Mouse (Mus musculus) liver, postnatal 0 days (tissue): Measurements from ENCODE around the gene Ptma. TPM values are rescaled to one million over a fixed set of nuclear protein-coding genes. Genes with fewer than 3 reads are reported as not detected.
"Not testable (repeated sequence)": the region's sequence is repeated elsewhere in the genome, so short reads cannot be mapped to it uniquely, and the experiment has no call there.

ENCODE experiments used
- ATAC-seq: fragments of 200-750 bp; cut with Nextera tagmentation; 2 replicates; pipeline ENCODE4 v1.8.0; 2017; ENCODE audit warnings: mild to moderate bottlenecking, moderate library complexity
- DNase-seq: peaks from one replicate; pipeline ENCODE4 v3.0.0-alpha.2; 2016
- H3K27ac ChIP-seq: fragments of 300-500 bp; sonication (generic); 2 replicates; pipeline ENCODE4 v1.5.1; 2014; ENCODE audit warnings: antibody characterized with exemption, moderate library complexity, mild to moderate bottlenecking, low read depth
- H3K27me3 ChIP-seq: fragments of 300-500 bp; sonication (generic); 2 replicates; pipeline ENCODE4 v1.6.1; 2014; ENCODE audit warnings: low read length, control low read depth, mixed read lengths; ENCODE audit not compliant: insufficient read depth
- H3K36me3 ChIP-seq: fragments of 300-500 bp; sonication (generic); replicated peaks from 2 replicates; pipeline ENCODE4 v1.6.1; 2014; ENCODE audit warnings: mild to moderate bottlenecking, control low read depth, low read length, moderate library complexity, mixed read lengths; ENCODE audit not compliant: insufficient read depth
- H3K4me1 ChIP-seq: fragments of 300-500 bp; sonication (generic); 2 replicates; pipeline ENCODE4 v1.6.1; 2014; ENCODE audit warnings: antibody characterized with exemption, mild to moderate bottlenecking, control low read depth; ENCODE audit not compliant: insufficient read depth
- H3K4me2 ChIP-seq: fragments of 300-500 bp; sonication (generic); 2 replicates; pipeline ENCODE4 v1.6.1; 2014; ENCODE audit warnings: low read depth, mild to moderate bottlenecking, low read length, moderate library complexity, mixed read lengths
- H3K4me3 ChIP-seq: fragments of 300-500 bp; sonication (generic); 2 replicates; pipeline ENCODE4 v1.5.1; 2014; ENCODE audit warnings: low read depth, low read length
- H3K9ac ChIP-seq: fragments of 300-500 bp; sonication (generic); replicated peaks from 2 replicates; pipeline ENCODE4 v1.6.1; 2014; ENCODE audit warnings: mild to moderate bottlenecking, moderate library complexity
- H3K9me3 ChIP-seq: fragments of 300-500 bp; sonication (generic); 2 replicates; pipeline ENCODE4 v1.6.1; 2016; ENCODE audit warnings: mild to moderate bottlenecking, control low read depth, low read length, mixed read lengths
- CTCF ChIP-seq: sonication (generic); IDR thresholded peaks from 2 replicates; pipeline ENCODE4 v1.5.1; 2016; ENCODE audit warnings: antibody characterized with exemption, low read depth
- EP300 ChIP-seq: IDR thresholded peaks from 2 replicates; pipeline ENCODE4 v1.6.1; 2016; ENCODE audit warnings: antibody characterized with exemption, low read depth, mild to moderate bottlenecking
- WGBS: fragments of 180-500 bp; shearing (Covaris S2); extraction: QIAGEN DNeasy Blood & Tissue Kit; methylation state at CpG from one replicate; pipeline ENCODE4 v1.1.7; 2014; ENCODE audit not compliant: insufficient replicate concordance; 5-methylcytosine and 5-hydroxymethylcytosine counted together
- polyA plus RNA-seq: library from polyadenylated mRNA; unstranded; fragments of >200 nt; fragmentation: Nextera tagmentation; extraction: Ambion mirVana; gene quantifications from 2 replicates; pipeline ENCODE4 v1.2.1, GENCODE M21; 2015

The Ptma gene
- polyA plus RNA-seq, 1 experiment from 2014 or later = 799 TPM

- Histone ChIP-seq H3K9ac (no peak overlapping the region), H3K9me3 (no peaks in the 10 kb centered on the region), H3K4me1 (peaks cover 39% of the 10 kb centered on the region), H3K27ac (no peak overlapping the region), H3K36me3 (no peaks in the 10 kb centered on the region), H3K4me2 (no peak overlapping the region), H3K27me3 (no peaks in the 10 kb centered on the region), H3K4me3 (no peak overlapping the region)
- 87% methylated on average over 11 of the region's 11 CpGs for WGBS
- TF ChIP-seq CTCF (no peak), EP300 (no peak)
- DNase-seq = no peak
- no peak for ATAC-seq
Observed at GRCm38 (mm10) chr1:86482288-86482687, 44.2 kb upstream of the Ptma start.

- Histone ChIP-seq H3K27ac (no peak overlapping the region), H3K4me1 (peaks cover 34% of the 10 kb centered on the region), H3K27me3 (no peaks in the 10 kb centered on the region), H3K36me3 (no peaks in the 10 kb centered on the region), H3K4me2 (no peak overlapping the region), H3K4me3 (no peak overlapping the region), H3K9me3 (no peaks in the 10 kb centered on the region), H3K9ac (no peak overlapping the region)
- TF ChIP-seq EP300 = no peak
- ATAC-seq = no peak
- no peak for DNase-seq
- 81% methylated on average over 1 of the region's 1 CpGs for WGBS
Observed at GRCm38 (mm10) chr1:86482761-86483160, 43.8 kb upstream of the Ptma start.

DNA sequence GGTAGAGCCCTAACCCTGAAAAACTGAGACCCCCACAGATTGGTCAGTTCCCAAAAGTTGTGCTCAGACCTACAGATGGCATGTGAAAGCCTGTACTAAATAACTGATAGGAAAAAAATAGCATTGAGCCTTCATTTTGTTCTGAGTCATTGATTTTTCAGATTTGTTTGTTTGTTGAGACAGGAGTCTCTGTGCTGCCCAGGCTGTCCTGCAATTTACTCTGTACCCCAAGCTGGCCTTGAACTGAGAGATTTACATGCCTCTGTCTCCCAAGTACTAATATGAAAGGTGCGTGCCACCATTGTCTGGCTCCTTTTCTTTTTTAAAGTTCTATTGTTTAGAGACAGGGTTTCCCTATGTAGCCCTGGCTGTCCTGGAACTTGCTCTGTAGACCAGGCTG lies 41.2 kb upstream of the Ptma start:
- no peak for DNase-seq
- Histone ChIP-seq H3K4me1 (peaks cover 33% of the 10 kb centered on the region), H3K27ac (no peak overlapping the region), H3K9me3 (no peaks in the 10 kb centered on the region), H3K4me3 (no peak overlapping the region), H3K4me2 (no peak overlapping the region), H3K9ac (no peak overlapping the region), H3K36me3 (no peaks in the 10 kb centered on the region), H3K27me3 (no peaks in the 10 kb centered on the region)
- no peak for ATAC-seq
- TF ChIP-seq CTCF = no peak
- TF ChIP-seq EP300 = no peak
- WGBS = 87% methylated on average over 1 of the region's 1 CpGs

GRCm38 (mm10) chr1:86485858-86486257 lies 40.7 kb upstream of the Ptma start:
- ATAC-seq, H3K9me3 ChIP-seq, DNase-seq, H3K36me3 ChIP-seq, H3K27ac ChIP-seq, H3K9ac ChIP-seq, H3K4me2 ChIP-seq, H3K4me3 ChIP-seq, H3K27me3 ChIP-seq: not testable (repeated sequence)
- H3K4me1 ChIP-seq = peaks cover 33% of the 10 kb centered on the region
- WGBS = 97% methylated on average over 5 of the region's 6 CpGs

DNA sequence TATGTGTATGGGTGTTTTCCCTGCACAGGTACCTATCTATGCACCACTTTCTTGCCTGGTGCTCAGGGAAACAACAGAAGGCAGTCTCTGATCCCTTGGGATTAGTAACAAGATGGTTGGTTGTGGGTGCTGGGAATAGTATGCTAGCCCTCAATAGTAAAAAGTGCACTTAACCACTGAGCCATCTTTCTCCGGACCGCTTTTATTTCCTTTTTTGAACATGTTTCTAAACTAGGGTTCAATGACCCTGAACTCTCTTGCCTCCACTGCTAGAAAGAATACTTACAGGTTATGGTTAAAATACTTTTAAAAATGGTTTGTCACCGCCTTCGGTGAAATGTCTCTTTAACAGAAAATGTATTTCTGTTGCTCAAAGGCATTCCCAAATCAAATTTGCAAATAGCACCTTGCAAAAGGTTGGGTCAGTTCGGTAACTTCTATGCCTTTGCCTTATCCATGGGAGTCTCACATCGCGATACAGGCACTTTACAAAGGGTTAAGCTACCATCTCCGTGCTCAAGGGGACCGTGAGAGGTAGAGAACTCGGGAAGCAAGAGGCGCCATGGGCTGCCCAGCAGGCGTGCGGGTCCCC lies 39.7 kb upstream of the Ptma start:
- 0 out of 2 replicates have a peak, but pooled peaks have one; percentile 1 for TF ChIP-seq CTCF
- no peak for TF ChIP-seq EP300
- no peaks in the 10 kb centered on the region for H3K9me3 ChIP-seq
- no peak; the same call in 1 of the 2 replicates for ATAC-seq
- peak overlapping the region; percentile 81 for H3K9ac ChIP-seq
- peaks cover 29% of the 10 kb centered on the region for H3K4me1 ChIP-seq
- no peaks in the 10 kb centered on the region for H3K36me3 ChIP-seq
- peak overlapping the region; percentile 98 for H3K27ac ChIP-seq
- H3K4me3 ChIP-seq = peak overlapping the region; percentile 92
- H3K27me3 ChIP-seq = no peaks in the 10 kb centered on the region
- DNase-seq = no peak
- peak overlapping the region; percentile 96 for H3K4me2 ChIP-seq
- WGBS = 4% methylated on average over 13 of the region's 13 CpGs

- DNase-seq (peak; percentile 99), ATAC-seq (peak; percentile 95)
- H3K27me3 ChIP-seq = no peaks in the 10 kb centered on the region
- peak overlapping the region; percentile 98 for H3K27ac ChIP-seq
- H3K9ac ChIP-seq = peak overlapping the region; percentile 95
- WGBS = under 1% methylated on average over 65 of the region's 74 CpGs
- TF ChIP-seq CTCF = no peak; the same call in 1 of the 2 replicates
- TF ChIP-seq EP300 = peak; percentile 85; the same call in 1 of the 2 replicates
- H3K9me3 ChIP-seq = no peaks in the 10 kb centered on the region
- H3K4me2 ChIP-seq = peak overlapping the region; percentile 96
- H3K36me3 ChIP-seq = no peaks in the 10 kb centered on the region
- peak overlapping the region; percentile 92 for H3K4me3 ChIP-seq
- H3K4me1 ChIP-seq = peaks cover 33% of the 10 kb centered on the region
Observed at GRCm38 (mm10) chr1:86487295-86487907, 39.1 kb upstream of the Ptma start.
